Mouse (Mus musculus) T-helper 1 cell (primary cell): ENCODE measurements around the gene Tshz2.

Source experiments
- in situ Hi-C: fragments of 300-600 bp; cut with MboI, MseI; formaldehyde crosslinking; loops from one replicate; pipeline ENCODE4 v1.15.1; 2025; ENCODE audit warnings: high pct_unique_total_duplicates

The Tshz2 gene

DNA sequence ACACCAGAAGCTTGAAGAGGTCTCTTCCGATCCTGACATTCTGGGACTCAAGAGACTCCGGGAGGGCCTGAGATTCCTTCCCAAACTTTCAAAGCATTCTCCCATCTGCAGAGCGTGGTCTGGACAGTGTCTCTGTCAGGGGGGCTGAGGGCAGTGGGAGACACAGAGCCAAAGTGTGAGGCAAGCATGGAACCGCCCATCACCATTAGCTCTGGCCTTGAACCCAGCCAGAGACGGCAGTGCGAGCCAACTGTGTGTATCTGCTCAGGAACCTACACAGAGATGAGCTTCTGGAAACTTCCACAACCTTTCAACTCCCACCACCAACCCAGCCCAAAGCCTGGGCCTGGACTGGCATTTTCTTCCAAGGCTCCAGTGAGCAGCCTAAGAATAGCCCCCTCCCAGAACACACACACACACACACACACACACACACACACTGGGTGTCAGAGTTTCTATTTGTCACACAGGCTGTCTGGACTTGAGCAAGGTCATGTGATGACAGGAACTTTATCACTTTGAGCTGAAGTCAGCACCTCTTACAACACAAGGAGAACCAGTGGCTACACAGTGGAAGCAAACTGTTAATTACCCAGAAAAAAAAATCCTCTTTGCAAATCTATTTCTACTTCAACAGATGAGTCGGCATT is 67.2 kb downstream of the Tshz2 start:
- in situ Hi-C loops = no loop called here

DNA sequence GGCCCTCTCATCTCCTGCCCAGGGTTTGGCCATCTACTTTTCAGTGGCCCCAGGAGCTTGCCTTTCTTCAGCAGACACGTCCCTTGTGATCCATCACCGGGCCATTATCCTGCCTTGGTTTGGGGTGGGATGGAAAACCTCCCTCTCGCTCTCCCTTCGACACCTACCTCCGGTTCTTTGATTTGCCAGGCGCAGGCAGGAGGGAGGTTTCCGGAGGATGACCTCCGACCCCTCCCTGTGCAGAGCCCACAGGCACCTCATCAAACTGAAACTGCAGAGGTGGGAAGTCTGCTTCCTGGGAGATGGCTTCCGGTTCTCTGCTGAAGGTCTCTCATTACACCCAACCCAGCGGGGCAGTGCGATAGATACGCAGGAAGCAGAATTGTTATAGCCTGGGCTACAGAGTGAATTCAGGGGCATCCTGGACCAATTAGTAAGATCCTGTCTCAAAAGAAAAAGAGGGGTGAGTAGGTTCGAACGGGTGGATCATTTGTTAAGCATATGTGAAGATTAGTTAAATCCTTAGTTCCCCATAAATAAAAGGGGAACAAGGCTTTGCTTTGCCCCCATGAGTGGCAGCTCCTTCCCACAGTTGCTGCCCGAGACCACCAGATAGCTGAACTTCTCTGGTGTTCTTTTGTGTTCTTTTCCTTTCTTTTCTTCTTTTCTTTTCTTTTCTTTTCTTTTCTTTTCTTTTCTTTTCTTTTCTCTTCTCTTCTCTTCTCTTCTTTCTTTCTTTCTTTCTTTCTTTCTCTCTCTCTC is 70.1 kb downstream of the Tshz2 start:
- in situ Hi-C loops = no loop called here

DNA sequence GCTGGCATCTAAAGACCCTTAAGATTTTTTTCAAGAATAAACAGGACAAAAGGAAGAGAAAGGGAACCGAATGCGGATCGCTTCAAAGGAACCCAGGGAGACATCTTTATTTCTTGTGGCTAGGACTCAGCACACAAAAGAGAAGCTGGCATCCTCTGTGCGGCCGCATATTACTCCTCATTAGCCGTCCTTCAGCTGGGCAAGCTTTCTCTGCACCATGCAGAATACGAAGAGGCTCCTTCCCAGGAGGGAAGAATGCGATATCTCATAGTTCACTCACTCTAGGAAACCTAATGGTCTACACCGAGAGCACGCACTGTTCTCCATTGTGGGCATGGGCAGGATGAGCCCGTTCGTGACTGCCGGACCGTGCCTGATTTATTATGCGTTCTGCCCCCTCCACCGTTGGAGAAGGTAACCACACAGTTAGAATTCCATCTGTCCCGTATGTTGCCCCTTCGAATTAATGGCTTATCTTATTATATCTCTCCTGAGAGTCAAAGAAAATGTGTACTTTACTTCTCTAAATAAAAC is 89.0 kb downstream of the Tshz2 start:
- in situ Hi-C loops = no loop called here

DNA sequence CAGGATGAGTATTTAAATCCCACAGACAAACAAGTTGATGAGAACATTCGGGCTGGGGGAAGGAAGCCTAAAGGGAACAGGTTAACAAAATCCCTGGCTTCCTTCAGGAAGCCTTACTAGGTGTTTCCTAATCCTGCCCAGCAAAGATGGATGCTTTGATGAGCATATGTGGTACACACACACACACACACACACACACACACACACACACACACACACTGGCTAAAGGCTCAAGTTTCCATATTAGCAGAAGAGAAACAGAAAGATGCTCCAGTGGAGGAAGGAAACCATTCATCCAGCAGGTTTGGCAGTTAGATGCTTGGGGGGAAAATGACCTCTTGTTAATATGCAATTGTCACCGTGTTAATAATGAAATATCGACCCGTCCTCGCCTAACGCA is 89.5 kb downstream of the Tshz2 start:
- in situ Hi-C loops = no loop called here

DNA sequence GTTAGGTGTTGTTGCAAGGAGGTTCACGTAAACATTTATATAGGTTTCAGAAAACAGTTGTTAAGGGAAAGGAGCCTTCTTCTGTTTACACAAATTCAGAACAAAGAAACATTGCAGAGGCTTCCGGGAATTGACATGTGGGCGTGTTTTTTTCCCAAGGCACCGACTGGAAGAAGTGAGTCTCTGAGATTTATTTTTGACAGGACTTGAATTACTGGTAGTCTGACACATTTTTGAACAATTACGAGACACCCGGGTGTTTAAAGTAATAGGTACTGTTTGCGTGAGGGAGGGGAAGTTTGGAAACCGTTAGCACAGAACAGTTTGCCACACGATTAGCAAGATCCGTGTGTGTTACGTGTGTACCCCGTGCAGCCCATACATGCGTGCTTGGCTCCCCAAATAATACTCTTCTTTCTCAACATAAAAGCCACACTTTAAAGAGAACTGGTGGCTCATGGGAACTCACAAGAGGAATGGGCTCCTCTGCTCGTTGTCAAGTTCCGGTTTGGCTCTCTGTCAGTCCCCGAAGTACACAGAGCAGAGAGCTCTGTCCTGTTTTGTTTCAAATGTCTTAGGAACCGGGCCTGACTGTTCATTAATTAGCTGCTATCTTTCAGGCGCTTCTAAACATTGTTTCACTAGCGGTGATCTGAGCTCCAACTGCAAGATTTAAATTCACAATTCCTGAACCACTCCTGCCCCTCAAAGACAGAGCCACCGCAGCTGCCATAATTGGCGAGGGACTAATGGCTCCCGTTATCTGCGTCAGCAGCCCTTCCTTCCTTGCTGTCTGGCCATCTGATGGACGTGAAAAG is 91.0 kb downstream of the Tshz2 start:
- in situ Hi-C loops = no loop called here

DNA sequence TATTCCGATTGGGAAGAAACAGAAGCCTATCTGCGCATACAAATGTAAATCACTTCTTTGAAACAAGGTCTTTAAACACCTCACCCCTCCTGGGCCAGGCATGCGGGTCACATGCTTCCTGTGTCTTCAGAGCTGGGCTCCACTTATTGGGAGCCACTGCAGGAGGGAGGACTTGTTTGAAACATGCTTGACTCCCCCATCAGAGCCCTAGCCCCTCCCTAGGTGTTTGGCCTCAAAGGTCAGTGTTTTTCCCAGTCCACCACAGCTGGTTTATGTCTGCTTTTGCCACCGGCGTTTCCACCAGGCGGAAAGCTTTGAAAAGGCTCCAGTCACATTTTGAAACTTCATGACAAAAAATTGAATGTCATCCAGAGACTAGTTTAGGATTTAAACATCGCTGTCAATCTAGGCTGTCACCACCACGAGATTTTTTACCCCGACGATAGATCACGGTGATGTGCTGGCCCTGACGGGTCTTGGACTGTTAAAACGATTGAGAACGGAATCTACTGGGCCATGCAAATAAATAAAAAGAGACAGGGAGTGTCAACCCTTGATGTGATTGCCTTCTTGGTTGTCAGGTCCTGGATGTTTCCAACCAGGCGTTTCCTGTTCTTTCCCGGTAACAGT is 96.0 kb downstream of the Tshz2 start:
- in situ Hi-C loops = no loop called here

DNA sequence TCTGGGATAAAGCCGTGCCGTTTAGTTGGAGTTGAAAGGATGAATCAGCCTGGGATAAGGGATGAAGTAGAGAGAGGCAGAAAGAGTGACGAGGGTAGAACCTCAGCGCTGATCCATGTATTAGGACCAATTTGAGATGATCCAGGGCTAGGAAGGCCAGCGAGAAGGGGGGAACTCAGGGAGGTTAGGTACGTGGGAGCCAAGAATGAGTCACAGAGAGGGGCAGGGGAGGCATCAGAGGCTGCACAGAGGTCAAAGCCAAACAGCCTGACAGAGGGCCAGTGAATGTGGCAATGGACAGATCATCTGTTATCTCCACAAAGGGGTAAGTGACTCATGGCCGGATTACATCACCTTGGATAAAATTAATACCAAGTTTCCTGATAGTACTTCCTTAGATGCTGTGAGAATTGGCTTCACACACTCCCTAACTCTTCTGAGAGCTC is 97.8 kb downstream of the Tshz2 start:
- in situ Hi-C loops = no loop called here

DNA sequence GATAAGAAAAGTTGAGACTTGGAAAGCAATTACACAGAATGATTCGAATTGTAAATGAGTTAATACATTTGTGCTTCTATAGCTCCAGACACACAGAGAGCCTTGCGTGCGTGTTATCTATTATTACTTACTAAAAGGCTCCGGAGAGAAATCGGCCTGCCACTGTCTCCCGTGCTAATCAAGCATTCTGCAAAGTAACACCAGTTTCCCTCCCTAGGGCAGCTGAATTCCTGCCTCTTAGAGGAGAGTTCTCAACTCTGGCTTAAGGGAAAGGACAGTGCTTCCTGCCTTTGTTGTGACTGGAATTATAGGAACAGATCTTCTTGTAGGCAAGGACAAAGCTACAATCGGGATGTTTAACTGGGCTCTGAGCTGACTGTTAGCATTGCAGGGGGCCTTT is 101.2 kb downstream of the Tshz2 start:
- in situ Hi-C loops = no loop called here

DNA sequence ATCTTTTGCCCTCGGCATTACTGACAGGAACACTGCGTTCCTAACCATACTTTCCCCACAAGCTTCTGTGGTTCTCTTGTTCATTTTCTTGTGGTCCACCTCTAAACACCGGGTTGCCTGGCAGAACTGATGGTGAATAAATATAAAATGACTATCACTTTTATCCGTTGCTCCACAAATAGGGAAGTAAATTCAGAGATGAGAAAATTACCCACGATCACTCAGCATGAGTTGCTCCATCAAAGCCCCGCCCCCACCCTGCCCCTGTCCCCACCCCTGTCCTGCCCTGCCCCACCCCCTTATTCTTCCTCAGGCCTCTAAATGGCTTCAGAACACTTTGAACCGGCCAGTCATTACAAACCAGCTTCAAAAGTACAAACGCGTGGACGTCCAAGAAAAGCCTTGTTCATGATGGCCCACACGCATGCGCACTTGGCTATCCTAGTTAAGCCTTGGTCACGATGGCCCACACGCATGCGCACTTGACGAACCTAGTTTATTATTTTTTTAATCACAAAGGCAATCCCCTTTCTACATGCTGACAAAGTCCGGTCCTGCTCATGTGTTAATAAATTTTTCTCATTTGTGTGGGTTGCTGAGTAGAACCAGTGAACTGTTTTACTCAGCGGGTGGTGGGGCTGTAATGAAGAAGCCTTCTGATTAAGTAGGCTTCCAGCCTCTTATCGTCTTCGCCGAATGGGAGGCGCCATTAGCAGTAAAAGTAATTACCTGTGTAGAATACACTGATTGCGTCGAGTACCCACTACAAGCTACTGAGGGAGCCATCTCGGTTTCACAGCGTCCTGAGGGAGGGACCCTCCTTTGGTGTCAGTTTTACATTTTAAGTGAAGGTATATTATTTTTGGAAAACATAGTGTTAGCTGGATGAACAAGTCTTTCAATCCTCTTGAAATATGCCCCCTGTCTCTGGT is 102.9 kb downstream of the Tshz2 start:
- in situ Hi-C loops = no loop called here

DNA sequence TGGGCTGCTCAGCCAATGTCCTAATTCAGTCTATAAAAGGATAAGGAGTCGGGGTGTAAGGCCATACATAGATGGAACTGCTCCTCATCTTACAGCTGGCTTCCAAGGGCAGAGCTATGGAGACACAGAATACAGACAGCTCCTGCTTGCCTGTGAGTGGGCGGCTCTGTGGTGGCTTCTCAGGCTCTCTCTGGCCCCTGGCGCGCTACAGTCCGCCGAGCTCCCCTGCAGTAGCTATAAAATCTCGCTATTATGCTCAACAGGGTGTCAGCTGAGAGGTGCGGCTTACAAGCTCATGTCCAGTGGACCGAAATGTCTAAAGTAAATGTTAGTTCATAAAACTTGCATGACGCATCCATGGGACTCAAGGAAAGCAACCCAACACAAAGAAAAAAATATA is 108.2 kb downstream of the Tshz2 start:
- in situ Hi-C loops = no loop called here

DNA sequence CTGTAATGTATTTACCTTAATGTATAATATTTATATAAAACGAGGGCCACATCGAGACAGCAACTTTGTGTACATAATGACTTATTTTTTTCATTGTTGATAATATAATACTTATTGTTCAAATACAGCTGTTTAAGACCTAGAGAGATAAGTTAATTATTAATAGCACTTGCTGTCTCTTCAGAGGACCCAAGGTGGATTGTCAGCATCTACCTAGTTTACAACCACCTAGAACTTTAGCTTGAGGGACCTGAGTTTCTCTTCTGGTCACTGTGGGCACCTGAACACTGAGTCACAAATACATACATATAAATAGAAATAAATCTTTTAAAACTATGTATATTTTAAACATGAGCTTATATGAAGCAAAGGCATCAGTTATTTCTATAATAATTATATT is 110.0 kb downstream of the Tshz2 start:
- in situ Hi-C loops = no loop called here

DNA sequence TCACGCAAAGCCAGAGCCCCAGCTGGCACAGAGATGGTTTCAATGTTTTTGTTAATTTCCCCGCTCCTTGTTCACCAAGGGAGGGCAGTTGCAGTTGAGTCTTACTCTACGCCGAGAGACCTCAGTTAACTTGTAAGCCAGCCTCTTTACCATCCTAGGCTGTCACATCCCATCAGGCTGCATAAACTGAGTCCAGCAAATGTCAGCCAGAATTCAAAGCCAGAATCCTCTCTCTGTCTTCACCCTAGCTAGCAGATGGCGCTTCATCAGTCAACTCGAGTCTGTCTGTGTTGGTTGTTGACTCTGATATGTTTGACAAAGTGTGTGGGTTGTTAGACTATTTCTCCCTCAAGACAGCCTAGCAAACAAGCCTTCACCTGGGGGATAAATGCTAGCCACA is 110.5 kb downstream of the Tshz2 start:
- in situ Hi-C loops = no loop called here

DNA sequence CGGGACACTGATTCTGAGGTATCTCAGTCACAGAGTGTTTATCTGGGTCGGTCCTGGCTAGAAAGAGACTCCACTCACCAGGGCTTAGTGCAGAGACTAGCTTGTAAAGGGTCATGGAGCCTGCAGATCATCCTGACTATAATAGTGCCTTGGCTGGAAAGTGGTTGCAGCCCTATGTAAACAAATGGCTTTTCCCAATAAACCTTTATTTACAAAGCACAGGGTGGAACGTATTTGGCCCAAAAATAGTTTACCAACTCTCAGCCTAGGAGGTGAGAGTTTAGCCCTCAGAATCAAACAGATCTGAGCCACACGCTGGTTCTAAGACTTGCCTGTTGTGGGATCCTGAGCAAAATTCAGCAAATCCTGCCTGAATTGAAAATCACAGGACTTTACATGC is 111.1 kb downstream of the Tshz2 start:
- in situ Hi-C loops = no loop called here

DNA sequence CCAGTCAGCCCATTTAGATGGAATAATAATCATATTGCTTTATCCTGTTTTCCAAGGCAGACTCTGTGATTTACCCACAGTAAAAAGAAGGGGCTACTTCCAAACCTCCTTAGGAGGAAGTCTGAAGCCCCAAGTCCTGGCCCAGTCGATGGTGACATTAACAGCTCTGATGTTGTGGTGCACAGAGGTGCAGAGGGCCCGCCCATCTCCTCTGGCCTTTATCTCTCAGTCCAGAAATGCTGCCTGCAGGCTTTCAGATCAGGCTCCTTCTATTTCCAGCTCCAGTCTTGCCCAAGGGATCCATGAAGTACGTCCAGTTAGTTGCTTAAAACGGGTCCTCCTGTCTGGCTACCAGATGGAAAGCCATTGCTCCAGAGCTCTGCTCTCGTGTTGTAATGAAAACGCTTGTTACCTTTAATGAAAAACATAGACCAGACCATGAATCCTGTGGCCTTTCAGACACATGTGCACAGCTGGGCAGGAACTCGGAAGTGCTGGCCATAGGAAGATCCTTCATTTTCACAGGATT is 114.4 kb downstream of the Tshz2 start:
- in situ Hi-C loops = no loop called here

DNA sequence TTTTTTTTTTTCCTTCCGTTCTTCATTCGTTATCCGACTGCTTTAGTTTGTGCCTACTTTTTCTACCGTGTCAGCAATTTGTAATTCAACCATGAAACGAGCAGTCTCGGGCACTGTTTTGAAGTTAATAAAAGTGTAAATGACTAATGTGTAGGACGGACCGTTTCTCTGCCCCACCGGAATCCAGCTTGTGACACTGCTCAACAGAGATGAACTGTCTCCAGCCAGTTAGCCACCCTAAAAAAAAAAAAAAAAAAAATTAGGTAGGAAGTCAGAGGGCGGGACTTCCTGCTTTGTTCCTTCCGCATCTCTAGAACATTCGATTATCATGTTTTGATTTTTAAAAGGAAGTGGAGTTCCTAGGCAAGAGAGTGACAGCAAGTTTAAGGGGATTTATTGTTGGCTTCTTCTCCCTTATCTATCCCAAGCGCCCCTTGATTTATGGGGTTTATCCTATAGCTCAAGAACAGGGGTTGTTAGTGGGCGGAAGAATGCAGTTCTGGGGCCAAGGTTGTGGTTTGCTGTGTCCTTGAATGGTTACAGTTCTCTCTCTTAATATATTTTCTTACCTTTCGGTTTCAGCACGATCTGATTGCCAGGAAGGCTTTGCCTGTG is 116.6 kb downstream of the Tshz2 start:
- in situ Hi-C loops = no loop called here

DNA sequence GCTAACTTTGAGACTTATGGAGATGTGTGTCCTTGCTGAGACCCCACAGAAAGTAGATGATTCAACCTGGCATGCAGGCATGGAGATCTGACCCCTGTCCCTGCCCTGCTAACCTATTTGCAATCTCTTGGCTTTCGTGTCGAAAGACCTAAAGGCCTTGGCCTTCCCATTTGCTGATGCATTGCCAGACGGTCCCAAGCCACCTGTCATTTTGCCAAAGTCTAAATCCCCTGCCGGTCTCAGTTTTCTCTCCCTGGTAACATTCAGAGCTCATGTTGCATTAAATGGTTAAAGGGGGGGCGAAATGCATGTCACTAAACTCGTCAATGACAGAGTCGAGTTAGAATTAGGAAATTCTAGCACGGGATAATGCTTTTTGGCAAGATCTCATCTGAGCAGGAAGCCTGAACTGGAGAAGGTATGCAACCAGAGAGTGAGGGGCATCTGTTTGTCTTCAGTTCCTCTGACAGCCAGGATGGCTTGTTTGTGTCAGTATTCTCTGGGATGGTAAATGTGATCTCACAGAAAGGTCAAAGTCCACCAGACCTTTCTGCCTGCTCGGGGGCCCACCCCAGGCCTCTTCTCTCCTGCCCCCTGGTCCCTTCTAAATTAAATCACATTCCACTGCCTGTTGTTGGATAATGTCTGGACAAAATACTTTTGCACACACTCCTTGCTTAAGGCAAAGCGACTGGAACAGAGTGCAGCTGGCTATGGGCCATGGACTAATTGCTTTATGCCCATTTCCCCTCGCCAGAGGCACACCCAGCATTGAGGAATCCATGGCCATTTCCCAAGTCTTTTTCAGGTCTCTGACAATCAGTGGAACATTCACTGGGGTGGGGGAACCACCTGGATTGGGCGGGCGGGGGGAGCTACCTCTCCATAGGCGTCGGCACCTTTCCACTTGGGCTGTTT is 118.0 kb downstream of the Tshz2 start:
- in situ Hi-C loops = loop anchor here (10.0 kb wide), 1 partner anchor 1596 kb away; no protein-coding TSS in a partner anchor

DNA sequence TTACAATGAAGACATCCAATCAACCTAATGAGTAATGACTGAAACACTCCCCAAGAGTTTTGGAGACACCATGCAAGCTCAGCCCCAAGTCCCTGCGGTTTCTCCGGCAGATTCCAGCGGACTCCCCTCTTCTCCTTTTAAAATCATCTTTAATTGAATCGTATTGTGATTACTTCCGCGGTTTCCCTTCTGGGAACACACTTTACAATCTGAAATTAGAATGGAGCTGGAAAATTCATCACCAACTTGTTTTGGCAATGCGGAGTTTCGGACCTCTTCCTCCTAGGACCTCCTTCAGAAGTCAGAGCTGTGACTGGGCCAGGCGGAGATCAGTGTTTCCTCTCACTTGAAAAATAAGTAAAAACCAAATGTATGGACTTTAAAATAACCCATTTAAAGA is 119.3 kb downstream of the Tshz2 start:
- in situ Hi-C loops = loop anchor here (10.0 kb wide), 1 partner anchor 1597 kb away; no protein-coding TSS in a partner anchor

DNA sequence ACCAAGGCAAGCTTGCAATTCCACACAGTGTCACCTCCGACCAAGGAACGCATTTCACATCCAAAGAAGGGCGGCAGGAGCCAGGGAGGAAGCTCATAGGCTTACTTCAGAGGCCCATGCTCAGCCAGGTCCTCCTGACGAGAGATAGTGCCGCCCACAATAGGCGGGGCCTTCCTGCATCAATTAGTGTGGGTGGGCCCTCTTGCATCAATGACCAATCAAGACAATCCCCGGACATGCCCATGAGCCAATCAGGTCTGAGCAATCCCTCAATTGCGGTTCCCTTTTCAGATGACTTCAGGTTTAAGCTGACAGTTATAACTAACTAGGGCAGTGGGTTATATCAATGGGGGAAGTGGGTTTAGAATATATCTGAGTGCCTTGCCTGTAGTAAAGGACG is 120.6 kb downstream of the Tshz2 start:
- in situ Hi-C loops = loop anchor here (10.0 kb wide), 1 partner anchor 1599 kb away; no protein-coding TSS in a partner anchor

DNA sequence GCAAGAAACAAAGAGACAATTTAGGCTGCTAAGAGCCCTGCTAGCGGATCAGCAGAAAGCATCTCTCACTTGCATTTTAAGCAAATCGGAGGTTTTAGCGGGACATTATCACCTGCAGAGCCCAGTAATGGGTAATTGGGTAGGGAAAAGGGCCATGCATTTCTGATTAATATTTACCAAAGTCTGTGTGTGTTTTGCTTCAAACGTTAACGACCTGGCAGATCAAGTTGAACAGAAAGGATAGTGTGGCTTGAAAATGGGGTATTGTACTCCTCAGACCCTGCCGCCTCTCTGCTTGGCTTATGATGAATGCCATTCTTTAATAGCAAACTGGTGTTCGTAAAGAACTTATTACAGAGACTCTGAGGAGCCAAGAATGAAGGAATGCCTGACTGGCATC is 122.3 kb downstream of the Tshz2 start:
- in situ Hi-C loops = loop anchor here (10.0 kb wide), 1 partner anchor 1600 kb away; no protein-coding TSS in a partner anchor
